Mouse (Mus musculus): ENCODE data around the gene Igsf21.

Gene Igsf21

DNA sequence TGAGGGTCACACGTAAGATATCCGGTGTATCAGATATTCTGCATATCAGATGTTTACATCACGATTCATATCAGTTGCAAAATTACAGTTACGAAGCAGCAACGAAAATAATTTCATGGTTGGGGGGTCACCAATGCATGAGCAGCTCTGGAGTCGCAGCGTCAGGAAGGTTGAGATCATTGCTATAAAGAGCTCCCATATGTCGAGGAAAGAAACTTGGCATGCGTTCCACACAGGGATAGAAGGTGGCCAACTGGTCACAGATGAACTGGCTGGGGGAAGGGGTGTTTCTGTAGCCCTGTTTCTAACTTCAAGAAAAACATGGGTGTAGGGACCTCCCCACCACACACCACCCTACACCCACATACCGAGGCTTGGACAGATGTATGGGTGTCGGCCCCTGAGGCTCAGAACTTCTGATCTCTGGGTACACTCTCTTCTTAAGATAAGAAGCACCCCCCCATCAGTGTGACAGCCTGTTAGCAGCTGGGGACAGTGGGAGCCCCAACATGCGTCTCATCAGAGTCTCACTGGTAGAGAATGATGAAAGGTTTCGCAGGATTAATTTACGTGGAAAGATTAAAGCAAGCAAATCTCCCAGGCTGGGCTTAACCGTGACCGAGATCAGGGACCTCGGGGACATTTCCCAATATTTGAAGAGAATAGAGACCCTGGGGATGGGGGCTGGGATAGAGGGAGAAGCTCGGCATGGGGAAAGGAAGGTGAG, 54.1 kb downstream of the Igsf21 start:
- DNase-seq, result no peak

DNA sequence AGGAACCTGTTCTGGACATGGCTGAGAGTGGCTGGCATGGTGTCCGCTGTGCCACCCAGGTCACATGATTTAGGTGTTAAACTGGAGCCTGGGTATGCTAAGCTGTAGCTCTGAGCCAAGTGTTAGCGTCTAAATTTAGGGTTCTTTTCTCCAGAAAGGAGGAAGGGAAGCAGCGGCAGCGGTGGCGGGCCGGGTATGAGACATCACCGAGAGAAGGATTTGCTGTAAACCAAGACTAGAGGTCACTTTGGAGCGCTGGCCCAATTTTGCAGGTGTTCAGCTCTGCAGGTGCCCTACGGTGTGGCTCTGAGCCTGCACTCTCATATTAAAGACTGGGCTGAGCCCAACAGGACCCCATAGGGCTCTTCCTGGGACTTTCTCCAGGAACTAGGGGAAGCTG, 57.0 kb downstream of the Igsf21 start:
- no peak for DNase-seq

DNA sequence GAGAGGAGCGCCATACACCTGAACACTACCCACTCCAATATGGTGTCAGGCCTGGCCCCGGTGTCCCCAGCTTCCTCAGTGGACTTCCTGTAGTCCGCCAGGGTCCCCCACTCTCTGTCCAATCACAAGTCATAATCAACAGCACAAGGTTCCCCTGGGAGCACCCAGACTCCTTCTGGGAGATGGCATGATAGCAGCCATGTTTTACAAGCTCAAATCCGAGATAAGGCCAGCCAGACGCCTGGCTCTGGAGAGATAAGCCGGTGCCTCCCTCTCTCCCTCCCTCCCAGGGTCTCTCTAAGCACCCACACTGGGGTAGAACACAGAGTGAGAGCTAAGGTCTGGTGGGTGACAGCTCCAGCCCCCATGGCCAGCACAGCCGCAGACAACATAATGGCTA, 58.0 kb downstream of the Igsf21 start:
- no peak for DNase-seq

DNA sequence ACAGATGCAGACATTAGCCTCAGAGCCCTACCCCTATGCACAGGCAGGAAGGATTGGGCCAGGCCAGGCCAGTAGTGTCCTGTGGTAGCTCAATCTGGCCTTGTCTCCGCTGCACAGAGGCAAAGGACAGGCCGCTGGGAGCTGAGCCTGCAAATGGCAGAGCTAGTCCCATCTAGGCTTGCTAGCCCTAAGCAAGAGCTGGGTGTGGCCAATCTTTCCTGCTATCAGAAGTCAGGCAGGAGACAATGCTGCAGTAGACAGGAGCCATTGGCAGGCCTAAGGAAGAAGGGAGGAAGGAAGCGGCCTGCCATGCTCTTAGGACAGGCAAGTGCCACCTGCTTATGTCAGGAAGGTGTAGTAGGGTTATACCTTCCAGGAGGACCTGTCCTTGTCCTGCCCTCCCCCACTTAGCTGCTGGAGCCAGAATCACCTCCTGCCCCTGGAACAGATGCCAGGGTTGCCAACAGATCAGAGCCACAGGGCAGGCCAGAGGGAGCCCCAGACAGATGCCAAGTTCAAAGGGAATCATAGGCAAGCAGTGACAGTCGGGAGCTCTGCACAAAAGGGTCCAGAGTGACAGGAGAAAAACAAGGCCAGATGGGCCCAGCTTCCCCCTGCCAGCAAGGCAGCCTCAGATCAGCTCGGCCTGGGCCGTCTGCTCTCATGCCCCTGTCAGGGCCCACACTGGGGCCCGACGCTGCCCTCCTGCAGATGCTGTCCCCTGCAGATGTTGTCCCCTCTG, 59.0 kb downstream of the Igsf21 start:
- no peak for DNase-seq

DNA sequence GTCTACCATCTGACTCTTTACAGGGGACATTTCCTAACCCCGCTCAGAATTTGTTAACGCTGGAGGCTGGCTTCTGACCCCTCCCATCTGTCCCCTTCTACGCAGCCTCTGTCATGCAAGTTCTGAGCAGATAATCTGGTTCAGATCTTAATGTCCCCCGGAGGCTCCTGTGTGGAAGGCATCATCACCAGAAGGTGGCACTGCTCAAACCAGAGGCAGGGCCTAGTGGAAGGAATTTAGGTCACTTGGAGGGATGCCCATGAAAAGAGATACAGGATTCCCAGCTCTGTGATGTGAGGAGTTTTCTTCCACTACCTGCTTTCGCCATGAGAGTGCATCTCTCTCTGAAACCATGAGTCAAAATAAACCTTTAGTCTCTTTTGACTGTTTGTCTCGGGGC, 67.0 kb downstream of the Igsf21 start:
- DNase-seq, result no peak

DNA sequence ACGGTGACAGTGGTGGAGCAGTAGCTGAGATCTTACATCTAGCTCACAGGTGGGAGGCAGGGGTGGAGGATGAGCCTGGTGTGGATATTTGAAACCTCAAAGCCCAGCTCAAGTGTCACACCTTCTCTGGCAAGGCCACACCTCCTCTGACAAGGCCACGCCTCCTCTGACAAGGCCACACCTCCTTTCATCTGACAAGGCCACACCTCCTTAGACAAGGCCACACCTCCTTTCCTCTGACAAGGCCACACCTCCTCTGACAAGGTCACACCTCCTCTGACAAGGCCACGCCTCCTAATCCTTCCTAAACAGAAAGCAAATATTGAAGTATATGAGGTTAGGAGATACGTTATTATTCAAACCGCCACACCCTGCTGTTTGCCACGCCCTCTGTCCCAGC, 69.5 kb downstream of the Igsf21 start:
- no peak for DNase-seq

DNA sequence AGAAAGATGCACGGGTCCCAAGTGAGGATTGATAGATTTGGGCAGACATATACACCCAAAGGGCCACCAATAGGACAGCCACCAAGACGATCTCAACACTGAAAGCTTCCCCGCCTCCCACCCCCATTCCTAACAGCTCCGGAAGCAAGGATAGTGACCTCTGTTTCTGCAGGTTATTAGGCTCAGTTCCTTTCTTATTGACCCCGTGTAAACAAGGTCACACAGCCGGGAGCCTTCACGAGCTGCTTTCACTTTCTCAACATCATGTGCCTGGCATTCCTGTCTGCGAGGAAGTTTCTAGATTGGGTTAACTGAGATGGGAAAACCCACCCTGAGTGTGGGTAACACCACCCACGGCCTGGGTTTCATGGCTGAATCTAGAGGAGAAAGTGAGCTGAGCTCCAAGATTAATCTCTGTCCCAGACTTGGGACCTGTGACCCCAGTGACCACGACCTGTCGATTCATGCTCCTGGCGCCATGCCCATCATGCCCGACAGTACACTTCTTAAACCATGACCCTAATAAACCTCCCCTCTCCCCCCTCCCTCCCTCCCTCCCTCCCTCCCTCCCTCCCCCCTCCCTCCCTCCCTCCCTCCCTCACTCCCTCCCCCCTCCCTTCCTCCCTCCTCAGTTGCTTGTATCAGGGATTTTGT, 72.7 kb downstream of the Igsf21 start:
- no peak for DNase-seq

DNA sequence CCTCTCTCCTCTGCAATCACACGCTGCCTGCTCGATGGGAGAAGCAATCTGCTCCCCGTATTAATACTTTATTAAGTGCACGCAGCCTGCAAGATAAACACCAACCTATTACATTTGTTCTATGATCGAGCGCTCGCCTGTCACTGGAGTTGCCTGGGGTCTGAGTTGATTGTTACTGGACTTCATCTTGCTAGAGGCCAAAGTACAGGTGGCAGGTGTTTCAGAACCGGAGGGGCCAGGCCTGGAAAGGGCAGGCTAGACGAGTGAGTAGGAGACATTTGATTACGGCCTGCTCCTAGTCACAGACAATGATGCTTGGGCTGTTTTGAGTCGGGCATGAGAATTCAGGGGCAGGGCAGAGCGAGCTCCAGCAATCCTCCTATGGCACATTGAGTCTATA, 73.5 kb downstream of the Igsf21 start:
- DNase-seq, result no peak

DNA sequence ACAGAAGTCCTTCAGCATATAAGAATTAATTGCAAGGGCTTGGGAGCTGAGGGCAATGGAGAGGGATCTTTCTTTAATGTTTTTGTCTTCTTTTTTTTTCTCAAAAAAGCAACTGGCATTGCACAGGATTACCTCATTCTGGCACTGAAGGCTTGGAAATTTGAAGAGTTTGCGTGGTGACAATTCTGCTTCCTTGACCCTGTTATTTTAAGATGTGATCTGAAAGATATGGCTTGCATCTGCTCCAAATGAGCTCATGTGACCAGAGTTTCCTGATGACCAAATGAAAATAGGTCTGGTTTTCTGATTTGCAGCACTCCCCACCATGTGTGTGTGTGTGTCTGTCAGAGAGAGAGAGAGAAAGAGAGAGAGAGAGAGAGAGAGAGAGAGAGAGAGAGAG, 74.7 kb downstream of the Igsf21 start:
- no peak for DNase-seq

DNA sequence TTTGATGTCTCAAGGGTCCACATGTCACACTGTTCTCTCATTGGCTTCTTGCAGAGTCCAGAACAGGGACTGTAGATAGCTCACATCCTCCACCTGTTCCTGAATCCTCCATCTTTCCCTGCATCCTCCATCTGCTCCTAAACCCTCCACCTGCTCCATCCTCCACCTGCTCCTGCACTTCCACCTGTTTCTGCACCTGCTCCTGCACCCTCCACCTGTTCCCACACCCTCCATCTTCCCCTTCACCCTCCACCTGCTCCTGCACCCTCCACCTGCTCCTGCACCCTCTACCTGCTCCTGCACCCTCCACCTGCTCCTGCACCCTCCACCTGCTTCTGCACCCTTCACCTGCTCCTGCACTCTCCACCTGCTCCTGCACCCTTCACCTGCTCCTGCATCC, 75.4 kb downstream of the Igsf21 start:
- DNase-seq, result no peak

DNA sequence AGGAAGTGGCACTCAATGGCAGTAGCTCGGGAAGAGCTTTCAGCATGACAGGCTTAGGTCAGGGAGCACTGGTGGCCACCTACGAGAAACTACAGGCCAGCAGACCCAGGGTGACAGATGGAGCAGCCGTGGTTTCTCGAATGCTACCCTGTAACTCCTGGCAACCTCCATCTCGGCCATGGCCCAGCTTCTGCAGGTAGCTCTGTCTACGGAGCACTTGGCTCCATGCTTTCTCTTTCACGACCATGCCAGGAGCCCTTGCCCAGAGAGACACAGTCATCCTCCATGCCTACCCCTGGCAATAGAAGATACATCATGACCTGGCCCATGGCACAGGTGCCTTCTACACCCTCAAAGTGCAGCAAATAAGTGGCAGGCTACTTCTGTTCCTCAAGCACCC, 80.7 kb downstream of the Igsf21 start:
- DNase-seq, result no peak

DNA sequence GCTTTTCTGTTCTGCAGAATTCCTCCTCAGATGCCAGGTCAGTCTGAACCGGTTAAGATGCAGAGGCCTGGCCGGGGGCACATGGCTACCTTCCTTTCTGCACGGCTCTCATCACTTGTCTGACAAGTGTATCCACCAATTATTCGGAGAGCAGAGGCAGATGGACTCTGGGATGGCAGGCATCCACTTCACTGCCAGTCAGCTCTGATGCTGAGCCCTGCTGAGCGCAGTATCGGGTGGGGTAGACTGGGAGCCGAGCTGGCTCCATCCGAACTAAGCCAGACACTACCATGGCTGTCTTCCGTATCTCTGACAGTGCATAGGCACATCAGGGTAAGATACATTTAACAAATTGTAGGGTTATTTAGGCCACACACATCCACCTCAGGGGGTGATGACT, 81.9 kb downstream of the Igsf21 start:
- no peak for DNase-seq

DNA sequence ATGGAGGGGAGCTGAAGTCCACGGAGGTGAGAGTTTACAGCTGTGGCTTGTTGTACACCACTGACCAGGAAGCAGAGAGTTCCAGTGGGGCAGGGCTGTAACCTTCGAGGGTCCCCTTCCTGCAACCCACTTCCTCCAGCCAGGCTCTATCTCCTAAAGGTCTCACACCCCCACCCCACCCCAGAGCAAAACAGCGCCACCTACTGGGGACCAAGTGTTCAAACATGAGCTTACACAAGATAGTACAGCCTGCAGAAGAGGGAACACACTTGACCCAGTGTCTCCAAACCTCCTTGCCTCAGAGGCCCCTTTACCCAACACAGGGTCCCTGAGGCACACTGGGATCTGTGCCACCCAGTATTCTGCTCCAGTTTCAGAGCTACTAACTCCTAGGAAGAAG, 87.0 kb downstream of the Igsf21 start:
- DNase-seq, result no peak

DNA sequence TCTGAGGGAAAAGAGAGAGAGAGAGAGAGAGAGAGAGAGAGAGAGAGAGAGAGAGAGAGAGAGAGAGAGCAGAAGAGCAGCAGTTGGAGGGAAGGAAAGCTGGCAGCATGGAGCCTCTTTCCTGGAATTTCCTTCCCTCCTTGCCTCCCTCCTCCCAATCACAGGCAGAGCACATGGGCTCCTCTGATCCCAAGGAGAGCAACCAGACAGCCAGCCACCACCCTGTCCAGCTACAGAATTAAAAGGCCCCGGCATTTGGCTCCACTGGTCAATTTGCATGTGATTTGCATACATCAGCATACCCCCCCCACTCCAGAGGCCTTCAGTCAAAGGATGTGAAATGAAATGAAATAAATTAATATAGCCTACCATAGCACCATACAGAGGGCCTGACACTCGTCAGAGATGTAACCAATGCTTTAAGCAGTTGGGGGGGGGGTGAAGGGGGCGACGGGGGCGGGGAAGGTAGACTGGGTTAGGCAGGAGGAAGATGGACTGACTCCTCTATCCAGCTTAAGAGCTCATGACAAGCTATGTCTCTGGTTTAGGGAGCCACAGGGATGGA, 91.6 kb downstream of the Igsf21 start:
- no peak for DNase-seq

DNA sequence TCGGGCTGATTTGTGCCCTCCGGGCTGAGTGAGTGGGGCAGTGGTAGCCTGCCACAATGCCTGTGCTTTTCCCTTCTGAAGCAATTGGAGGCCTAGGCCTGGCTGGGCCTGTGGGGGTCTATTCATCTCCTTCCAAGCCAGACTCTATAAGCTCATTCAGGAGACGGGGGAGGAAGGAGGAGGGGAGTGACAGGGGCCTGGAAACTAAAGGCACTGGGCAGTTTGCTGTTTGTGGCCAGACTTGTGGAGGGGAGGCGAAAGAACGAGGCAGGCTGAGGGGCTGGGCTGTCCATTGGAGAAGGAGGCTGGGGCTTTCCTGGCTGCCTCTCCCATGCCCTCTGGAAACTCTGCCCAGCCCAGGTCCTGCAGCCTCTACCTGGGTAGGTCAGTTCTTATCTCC, 92.1 kb downstream of the Igsf21 start:
- DNase-seq, result no peak

DNA sequence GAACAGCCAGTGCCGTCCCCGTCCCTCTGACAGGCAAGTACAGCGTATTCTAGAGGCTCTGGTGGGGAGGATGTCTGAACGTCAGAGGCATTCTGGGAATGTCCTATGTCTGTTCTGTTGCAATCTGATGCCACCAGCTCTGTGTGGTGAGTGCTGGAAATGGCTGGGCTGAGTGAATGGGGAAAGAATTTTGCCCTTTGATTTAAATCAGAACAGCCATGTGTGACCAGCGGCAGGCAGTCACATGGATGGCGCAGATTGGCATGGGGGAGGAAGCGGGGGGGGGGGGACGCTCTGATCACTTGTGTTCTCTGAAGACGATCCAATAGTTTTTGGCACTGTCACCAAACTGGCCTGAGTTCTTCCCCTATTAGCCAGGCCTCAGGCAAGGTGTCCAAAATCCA, 92.9 kb downstream of the Igsf21 start:
- no peak for DNase-seq

DNA sequence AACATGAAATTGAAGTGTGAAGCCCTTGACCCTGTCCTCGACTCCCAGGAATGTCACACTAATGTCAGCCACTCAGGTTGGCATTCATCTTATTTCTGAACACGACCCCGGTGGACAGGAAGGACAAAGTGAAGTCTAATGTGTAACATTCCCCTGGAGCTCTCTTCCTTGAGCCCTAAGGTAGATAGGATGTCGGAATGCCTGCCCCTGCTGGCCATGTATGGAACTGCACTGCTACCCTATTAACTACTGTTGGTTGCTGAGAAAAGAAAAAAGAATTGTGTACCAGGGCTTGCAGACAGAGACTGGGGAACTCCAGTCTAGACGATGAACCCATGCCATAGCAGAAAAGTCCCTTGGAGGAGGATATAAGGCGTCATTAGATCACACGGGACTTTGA, 93.5 kb downstream of the Igsf21 start:
- peak; percentile 45 for DNase-seq

DNA sequence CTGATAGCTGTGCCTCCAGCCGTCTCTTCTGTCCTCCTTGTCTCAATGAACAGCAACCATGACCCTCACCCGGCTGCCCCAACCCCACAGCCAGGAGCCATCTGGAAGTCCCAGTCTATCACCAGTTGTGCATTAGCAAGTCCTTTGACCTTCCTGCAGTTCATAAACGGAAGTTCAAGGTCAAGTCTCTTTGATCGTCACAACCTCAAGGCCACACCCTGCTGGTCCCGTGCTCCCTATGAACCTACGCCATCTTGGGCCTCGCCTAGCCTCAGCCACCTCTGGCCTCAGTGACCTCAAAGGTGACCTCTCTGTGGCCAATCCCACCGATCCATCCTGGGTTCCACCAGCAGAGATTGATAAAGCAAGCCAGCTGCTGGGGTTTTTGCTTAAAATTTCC, 96.9 kb downstream of the Igsf21 start:
- DNase-seq, result no peak

DNA sequence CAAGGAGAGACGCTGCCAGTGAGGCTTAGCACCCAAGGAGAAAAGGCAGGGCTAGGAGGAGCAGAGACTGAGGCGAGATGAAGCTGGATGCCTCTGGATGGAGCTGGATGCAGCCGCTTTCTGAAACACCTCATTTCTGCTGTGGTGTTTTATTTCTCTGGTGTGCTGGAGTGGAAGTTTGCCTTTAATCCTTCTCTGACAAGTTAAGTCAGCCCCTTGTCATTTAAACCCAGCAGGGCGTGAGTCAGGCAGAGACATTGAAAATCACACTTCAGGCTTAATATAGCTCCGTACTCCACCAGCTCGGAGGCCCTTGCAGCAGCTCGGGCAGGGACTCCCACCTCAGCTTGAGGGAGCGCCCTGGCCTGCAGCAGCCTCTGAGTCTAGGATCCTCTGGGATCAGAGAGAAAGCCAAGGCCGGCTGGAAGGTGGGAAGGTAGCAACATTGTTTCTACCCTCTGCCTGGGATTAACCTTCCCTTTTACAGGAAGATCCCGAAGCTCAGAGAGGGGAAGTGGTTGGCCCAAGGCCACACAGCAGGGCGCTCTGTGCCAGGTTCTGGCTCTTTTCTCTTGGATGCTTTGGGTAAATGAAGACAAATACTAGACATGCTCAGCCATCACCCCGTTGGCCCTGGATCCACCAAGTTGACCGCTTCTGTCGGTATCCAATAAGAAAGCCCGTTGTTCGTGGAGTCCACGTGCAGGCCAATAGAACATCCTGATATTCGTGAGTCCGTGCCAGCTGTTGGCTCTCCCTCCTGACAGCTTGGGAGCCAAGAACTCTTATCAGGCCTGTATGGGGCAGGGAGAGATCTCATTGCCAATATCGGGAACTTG, 98.5 kb downstream of the Igsf21 start:
- no peak for DNase-seq

DNA sequence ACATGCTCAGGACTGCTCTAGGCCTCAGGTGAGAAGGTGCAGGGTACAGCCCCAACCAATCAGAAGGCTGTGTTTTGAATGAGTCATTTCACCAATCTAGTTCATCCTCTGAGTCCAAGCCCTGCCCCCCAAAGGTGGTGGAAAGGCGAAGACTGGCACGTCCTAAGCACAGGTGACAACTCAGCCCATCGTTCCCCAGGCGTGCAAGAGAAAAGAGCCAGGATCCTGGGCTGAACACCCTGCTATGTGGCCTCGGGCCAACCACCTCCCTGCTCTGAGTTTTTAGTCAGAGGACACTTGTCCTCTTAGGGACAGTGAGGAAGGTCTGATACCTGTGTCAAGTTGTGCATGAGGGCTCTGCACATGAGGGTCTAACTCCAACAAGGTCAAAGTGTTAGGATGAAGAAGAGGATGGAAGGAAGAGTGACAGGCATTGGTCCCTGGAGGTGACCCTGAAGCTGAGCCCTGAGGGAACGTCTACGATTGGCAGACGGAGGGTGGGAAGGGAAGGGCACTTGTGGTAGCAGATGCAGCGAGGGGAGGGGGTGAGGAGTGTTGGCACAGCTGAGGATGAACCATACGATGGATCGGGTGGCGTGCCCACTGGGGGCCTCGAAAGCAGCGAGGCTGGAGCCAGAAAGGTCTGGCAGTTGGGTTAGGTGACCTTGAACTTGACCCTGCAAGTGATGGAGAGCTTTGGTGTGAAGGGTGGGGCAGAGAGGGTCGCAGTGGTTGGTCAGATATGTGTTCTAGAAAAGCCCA, 99.3 kb downstream of the Igsf21 start:
- no peak for DNase-seq

DNA sequence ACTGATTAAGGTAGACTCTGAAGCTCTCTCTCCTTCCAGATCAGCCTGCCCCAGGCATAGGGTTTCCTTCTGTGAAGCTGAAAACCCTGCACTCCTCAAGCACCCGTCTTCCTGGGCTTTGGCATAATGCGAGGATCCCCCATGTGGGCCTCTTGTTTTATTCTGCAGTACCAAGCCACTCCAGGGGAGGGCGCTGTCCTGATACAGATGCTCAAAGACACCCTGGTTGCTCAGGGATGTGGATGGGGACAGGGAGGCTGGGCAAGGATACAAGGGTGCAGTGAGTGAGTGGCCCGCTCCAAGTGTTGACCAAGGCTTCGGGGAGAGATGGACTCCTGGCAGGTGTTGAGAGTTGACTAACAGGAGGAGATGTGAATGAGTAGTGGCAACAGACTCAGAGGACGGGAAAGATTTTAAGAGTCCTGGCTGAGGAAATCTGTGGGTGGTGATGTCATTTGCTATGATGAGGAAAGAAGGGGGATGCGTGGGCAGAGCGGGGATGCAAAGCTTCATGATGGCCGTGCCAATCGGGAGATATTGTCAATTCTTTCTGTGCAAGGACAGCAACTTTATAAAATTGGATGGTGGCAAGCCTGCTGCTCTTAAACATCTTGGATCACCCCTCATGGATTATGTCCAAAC, 102.6 kb downstream of the Igsf21 start:
- no peak for DNase-seq

DNA sequence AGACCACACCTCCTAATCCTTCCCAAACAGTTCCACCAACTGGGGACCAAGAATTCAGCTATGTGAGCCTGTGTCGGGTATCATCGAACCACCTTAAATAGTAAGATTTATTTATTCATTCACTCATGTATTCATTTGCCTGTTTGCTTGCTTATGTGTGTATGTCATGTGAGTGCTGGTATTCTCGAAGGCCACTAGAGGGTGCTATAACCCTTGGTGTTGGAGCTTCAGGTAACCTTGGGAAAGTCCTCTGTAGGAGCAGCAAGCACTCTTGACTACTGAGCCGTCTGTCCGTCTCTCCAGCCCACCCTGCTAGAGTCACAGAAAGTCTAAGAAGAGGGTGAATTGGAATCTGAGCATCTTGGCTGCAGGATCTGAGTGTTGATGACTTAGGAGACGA, 103.4 kb downstream of the Igsf21 start:
- DNase-seq, result no peak
